Mouse (Mus musculus): ENCODE data around the gene Fndc3b.
A peak's percentile ranks its signal among the peaks of the same experiment; 100 is the strongest.
"Not testable (repeated sequence)": the region's sequence is repeated elsewhere in the genome, so short reads cannot be mapped to it uniquely, and the experiment has no call there.

Fndc3b gene

GRCm38 (mm10) chr3:27506886-27507285, 204.2 kb downstream of the Fndc3b start:
- DNase-seq (ENCODE audit: low read depth, low spot score): peak; percentile 57

- DNase-seq (ENCODE audit: low read depth, low spot score): no peak
These were observed 205.5 kb downstream of the Fndc3b start for GRCm38 (mm10) chr3:27505582-27505981.

- DNase-seq (ENCODE audit: low read depth, low spot score): no peak
These were observed 207.6 kb downstream of the Fndc3b start for GRCm38 (mm10) chr3:27503279-27504038.

- peak; percentile 33 for DNase-seq (ENCODE audit: low read depth, low spot score)
These were observed 215.6 kb downstream of the Fndc3b start for GRCm38 (mm10) chr3:27495296-27496073.

GRCm38 (mm10) chr3:27494698-27495097, 216.4 kb downstream of the Fndc3b start:
- no peak for DNase-seq (ENCODE audit: low read depth, low spot score)

GRCm38 (mm10) chr3:27494066-27494465, 217.0 kb downstream of the Fndc3b start:
- DNase-seq (ENCODE audit: low read depth, low spot score): no peak

- DNase-seq (ENCODE audit: low read depth, low spot score): no peak
These were observed 219.3 kb downstream of the Fndc3b start for GRCm38 (mm10) chr3:27491821-27492220.

GRCm38 (mm10) chr3:27491367-27491766, 219.7 kb downstream of the Fndc3b start:
- DNase-seq (ENCODE audit: low read depth, low spot score): peak; percentile 19

- DNase-seq (ENCODE audit: low read depth, low spot score): no peak
These were observed 220.2 kb downstream of the Fndc3b start for GRCm38 (mm10) chr3:27490891-27491290.

- no peak for DNase-seq (ENCODE audit: low read depth, low spot score)
These were observed 221.6 kb downstream of the Fndc3b start for GRCm38 (mm10) chr3:27489550-27489949.

- no peak for DNase-seq (ENCODE audit: low read depth, low spot score)
These were observed 226.0 kb downstream of the Fndc3b start for GRCm38 (mm10) chr3:27485141-27485540.

- DNase-seq (ENCODE audit: low read depth, low spot score): no peak
These were observed 226.4 kb downstream of the Fndc3b start for GRCm38 (mm10) chr3:27484698-27485097.

- no peak for DNase-seq (ENCODE audit: low read depth, low spot score)
These were observed 227.3 kb downstream of the Fndc3b start for GRCm38 (mm10) chr3:27483762-27484161.

GRCm38 (mm10) chr3:27483321-27483720, 227.8 kb downstream of the Fndc3b start:
- DNase-seq (ENCODE audit: low read depth, low spot score): no peak

GRCm38 (mm10) chr3:27481738-27482137, 229.4 kb downstream of the Fndc3b start:
- no peak for DNase-seq (ENCODE audit: low read depth, low spot score)

- DNase-seq (ENCODE audit: low read depth, low spot score): no peak
These were observed 231.7 kb downstream of the Fndc3b start for GRCm38 (mm10) chr3:27479378-27479777.

GRCm38 (mm10) chr3:27478563-27479156, 232.4 kb downstream of the Fndc3b start:
- no peak for DNase-seq (ENCODE audit: low read depth, low spot score)

- not testable (repeated sequence) for DNase-seq (ENCODE audit: low read depth, low spot score)
These were observed 233.4 kb downstream of the Fndc3b start for GRCm38 (mm10) chr3:27477749-27478148.

- DNase-seq (ENCODE audit: low read depth, low spot score): no peak
These were observed 235.2 kb downstream of the Fndc3b start for GRCm38 (mm10) chr3:27475899-27476298.

- no peak for DNase-seq (ENCODE audit: low read depth, low spot score)
These were observed 237.1 kb downstream of the Fndc3b start for GRCm38 (mm10) chr3:27473801-27474599.

- DNase-seq (ENCODE audit: low read depth, low spot score): peak; percentile 41
These were observed 238.3 kb downstream of the Fndc3b start for GRCm38 (mm10) chr3:27472846-27473245.

GRCm38 (mm10) chr3:27470781-27471180, 240.3 kb downstream of the Fndc3b start:
- no peak for DNase-seq (ENCODE audit: low read depth, low spot score)
